Comparison of ENCODE assay signal across 28 mouse cellular contexts in genomic region chr15:68412697-68413096, GRCm38 (mm10).
DNase-seq lines count a peak whose midpoint lies in the region; ATAC-seq and TF ChIP-seq lines count a peak whose summit lies in the region.
"Had no signal": no experiment of that assay in that cellular context is flagged by ENCODE, and none has a peak within 500 bp of the region (broad histone marks: within the 10 kb centered on the region; RNA-seq: fewer than 3 reads in every experiment).

No protein-coding gene starts in this region.

- no peak for TF ChIP-seq CTCF in heart, adult 2 months (IDR thresholded peaks at IDR 0.05)

- peaks cover 1% of the 10 kb centered on the region; the same call in 1 of the 2 replicates for H3K4me1 ChIP-seq in heart, adult 2 months (ENCODE audit: control insufficient read depth, insufficient read depth, low read length)
- H3K4me1 ChIP-seq in heart, embryonic 14.5 days (ENCODE audit: control insufficient read depth in 2 of 2, insufficient read depth in 2 of 2, low read length in 2 of 2) = peaks cover 18 to 22% of the 10 kb centered on the region in 2 experiments
- H3K4me1 ChIP-seq: embryonic facial prominence, embryonic 12.5 days; hindbrain, embryonic 12.5 days; intestine, embryonic 15.5 days; limb, embryonic 10.5 days; limb, embryonic 15.5 days; liver, embryonic 13.5 days; neural tube, embryonic 12.5 days had no signal

- WGBS in heart, adult 2 months = 47% methylated on average over 2 of the region's 2 CpGs
- WGBS in heart, embryonic 14.5 days = 25% methylated on average over 2 of the region's 2 CpGs

- H3K79me2 ChIP-seq in heart, adult 2 months (replicated peaks; ENCODE audit: control insufficient read depth, insufficient read depth, low read length) = no peaks in the 10 kb centered on the region

- H3K9ac ChIP-seq in heart, adult 2 months (ENCODE audit: low read depth, low read length) = no peak overlapping the region
- no peak overlapping the region for H3K9ac ChIP-seq in heart, embryonic 14.5 days (ENCODE audit: low read length)
- H3K9ac ChIP-seq: embryonic facial prominence, embryonic 12.5 days; hindbrain, embryonic 12.5 days; intestine, embryonic 15.5 days; limb, embryonic 15.5 days; liver, embryonic 13.5 days; midbrain, embryonic 12.5 days; neural tube, embryonic 12.5 days had no signal

- DNase-seq in heart, adult 2 months = peak in 1 of 2 experiments; percentile 56
- DNase-seq in heart, adult 9 months (ENCODE audit: low spot score in 2 of 2) = peak; percentile 37 to 53
- DNase-seq in heart, postnatal 4 days = peak; percentile 25
- DNase-seq in thymus, postnatal 0 days (ENCODE audit: low spot score) = no peak
- DNase-seq in left cerebral cortex, adult 9 months (ENCODE audit: low spot score in 2 of 2) = no peak
- DNase-seq in ovary, postnatal 14 days (ENCODE audit: low spot score) = no peak
- DNase-seq: adrenal gland, adult 2 months; B cell, adult 2 months; cerebellum, adult 2 months; cerebellum, postnatal 25 days; gastrocnemius, postnatal 14 days; kidney, adult 8-10 months; kidney, postnatal 4 days; liver, embryonic 13.5 days; lung, adult 18-20 months had no signal

- H3K36me3 ChIP-seq in heart, adult 2 months (ENCODE audit: control insufficient read depth, insufficient read depth, low read length) = no peaks in the 10 kb centered on the region
- H3K36me3 ChIP-seq in heart, embryonic 14.5 days (ENCODE audit: control insufficient read depth, insufficient read depth, low read length) = no peaks in the 10 kb centered on the region
- H3K36me3 ChIP-seq: embryonic facial prominence, embryonic 12.5 days; hindbrain, embryonic 12.5 days; intestine, embryonic 15.5 days; limb, embryonic 10.5 days; limb, embryonic 15.5 days; liver, embryonic 13.5 days; midbrain, embryonic 12.5 days; neural tube, embryonic 12.5 days had no signal

- ATAC-seq in heart, embryonic 14.5 days (ENCODE audit: insufficient number of reproducible peaks, insufficient read depth, low FRiP score, low read depth) = peak; percentile 74; the same call in 1 of the 2 replicates
- ATAC-seq: forebrain, embryonic 14.5 days; hindbrain, postnatal 0 days; intestine, embryonic 15.5 days had no signal

- no peaks in the 10 kb centered on the region for H3K9me3 ChIP-seq in heart, embryonic 14.5 days (ENCODE audit: control insufficient read depth, low read length)
- H3K9me3 ChIP-seq: embryonic facial prominence, embryonic 12.5 days; hindbrain, embryonic 12.5 days; intestine, embryonic 15.5 days; limb, embryonic 10.5 days; limb, embryonic 15.5 days; liver, embryonic 13.5 days; megakaryocyte, embryonic 14.5 days; midbrain, embryonic 12.5 days; neural tube, embryonic 12.5 days had no signal

- intact Hi-C loops in heart, adult 2 months (cut with DNase I) = loop anchor here (2.0 to 5.0 kb wide), 2 partner anchors 70 to 890 kb away; no protein-coding TSS in a partner anchor

- no peak for TF ChIP-seq POLR2A in heart, adult 2 months (IDR thresholded peaks at IDR 0.05; ENCODE audit: insufficient read depth, low read depth, low read length)

- H3K27ac ChIP-seq in heart, adult 2 months = peak overlapping the region; percentile 26
- peak overlapping the region; percentile 53 to 58; a peak in 3 of 4 replicates for H3K27ac ChIP-seq in heart, embryonic 14.5 days (replicated peaks in 1 of 2; ENCODE audit: control insufficient read depth in 1 of 2, insufficient read depth in 1 of 2, low read depth in 2 of 2, low read length in 2 of 2)
- H3K27ac ChIP-seq: embryonic facial prominence, embryonic 12.5 days; hindbrain, embryonic 12.5 days; hindbrain, postnatal 0 days; intestine, embryonic 15.5 days; kidney, postnatal 0 days; limb, embryonic 10.5 days; limb, embryonic 15.5 days; liver, embryonic 13.5 days; midbrain, embryonic 12.5 days; neural tube, embryonic 12.5 days had no signal

- no peak overlapping the region for H3K4me3 ChIP-seq in heart, adult 2 months
- H3K4me3 ChIP-seq in heart, embryonic 14.5 days (ENCODE audit: control insufficient read depth in 1 of 2, insufficient read depth in 1 of 2, low read depth in 1 of 2, low read length in 2 of 2) = no peak overlapping the region
- H3K4me3 ChIP-seq: embryonic facial prominence, embryonic 12.5 days; hindbrain, embryonic 12.5 days; intestine, embryonic 15.5 days; limb, embryonic 10.5 days; limb, embryonic 15.5 days; liver, embryonic 13.5 days; megakaryocyte, embryonic 14.5 days; midbrain, embryonic 12.5 days; myocyte; neural tube, embryonic 12.5 days had no signal

- no peak overlapping the region for H3K4me2 ChIP-seq in heart, embryonic 14.5 days (ENCODE audit: low read length)
- H3K4me2 ChIP-seq: embryonic facial prominence, embryonic 12.5 days; hindbrain, embryonic 12.5 days; intestine, embryonic 15.5 days; limb, embryonic 15.5 days; liver, embryonic 13.5 days; midbrain, embryonic 12.5 days; neural tube, embryonic 12.5 days had no signal

- H3K27me3 ChIP-seq in heart, adult 2 months (ENCODE audit: control insufficient read depth, insufficient read depth, low read length) = no peaks in the 10 kb centered on the region
- no peaks in the 10 kb centered on the region; the same call in 1 of the 2 replicates for H3K27me3 ChIP-seq in heart, embryonic 14.5 days (ENCODE audit: control insufficient read depth, insufficient read depth, low read length)
- H3K27me3 ChIP-seq: embryonic facial prominence, embryonic 12.5 days; hindbrain, embryonic 12.5 days; intestine, embryonic 15.5 days; limb, embryonic 15.5 days; liver, embryonic 13.5 days; megakaryocyte, embryonic 14.5 days; midbrain, embryonic 12.5 days; neural tube, embryonic 12.5 days had no signal

- peak; percentile 78 for TF ChIP-seq EP300 in heart, adult 2 months (IDR thresholded peaks at IDR 0.05; ENCODE audit: insufficient read depth, low read depth, low read length)

Comparison
In these comparisons a context has a peak if more than half of its experiments do, and no peak if none do; other contexts are left out.
1. DNase-seq: peak in heart, adult 9 months (2 of 2) and heart, postnatal 4 days (single experiment); none in thymus, postnatal 0 days (single experiment), left cerebral cortex, adult 9 months (0 of 2) and ovary, postnatal 14 days (single experiment).